Comparison of ENCODE assay signal across 23 mouse cellular contexts in the genomic region with DNA sequence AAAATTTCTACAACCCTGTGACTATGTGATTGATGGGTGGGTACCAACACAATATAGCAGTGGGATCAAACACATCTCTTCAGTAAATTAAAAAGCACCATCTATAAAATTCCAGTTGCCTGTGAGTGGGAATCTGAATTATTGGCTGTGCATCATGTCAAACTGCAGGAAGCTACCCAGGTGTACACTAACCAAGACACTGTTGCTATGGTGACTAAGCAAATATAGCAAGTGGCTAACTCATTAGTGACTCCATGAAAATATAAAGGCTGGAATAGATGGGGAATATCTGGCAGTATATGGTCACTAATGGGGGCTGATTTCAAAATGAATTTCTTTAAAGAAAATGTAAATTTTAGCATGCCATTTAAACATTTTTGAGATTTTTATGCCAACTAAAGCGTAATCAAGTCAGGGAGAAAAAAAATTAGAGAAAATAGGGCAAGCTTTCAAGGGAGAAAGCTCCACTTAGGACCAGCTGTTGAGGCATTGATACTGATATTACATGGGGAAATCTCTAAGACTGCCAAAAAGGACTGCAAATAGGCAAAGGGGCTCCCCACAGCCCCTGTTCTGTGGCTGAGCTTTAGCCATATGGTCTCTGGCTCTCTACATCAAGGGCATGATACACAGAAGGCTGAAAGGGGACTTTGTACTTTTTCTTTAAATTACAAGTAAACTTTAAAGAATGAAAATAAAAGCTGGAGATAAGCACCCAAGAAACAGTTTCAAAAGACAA. TPM values are rescaled to one million over a fixed set of nuclear protein-coding genes. Genes with fewer than 3 reads are reported as not detected.
A peak's percentile ranks its signal among the peaks of the same experiment; 100 is the strongest.
DNase-seq lines count a peak whose midpoint lies in the region; ATAC-seq and TF ChIP-seq lines count a peak whose summit lies in the region.
"Had no signal": no experiment of that assay in that cellular context is flagged by ENCODE, and none has a peak within 500 bp of the region (broad histone marks: within the 10 kb centered on the region; RNA-seq: fewer than 3 reads in every experiment).

No protein-coding gene starts in this region.

- intact Hi-C loops in gastrocnemius, postnatal 36 days (cut with DNase I): no loop called here

- TF ChIP-seq EP300 in liver, postnatal 0 days (IDR thresholded peaks at IDR 0.05; ENCODE audit: low read depth): no peak

- H3K27me3 ChIP-seq in midbrain, embryonic 12.5 days: no peaks in the 10 kb centered on the region
- H3K27me3 ChIP-seq in neural tube, embryonic 15.5 days (replicated peaks): no peaks in the 10 kb centered on the region
- H3K27me3 ChIP-seq in liver, postnatal 0 days (ENCODE audit: insufficient read depth, low read length): no peaks in the 10 kb centered on the region
- H3K27me3 ChIP-seq: CH12.LX; intestine, embryonic 15.5 days; limb, embryonic 12.5 days; liver, embryonic 12.5 days; lung, embryonic 15.5 days had no signal

- peaks cover 14% of the 10 kb centered on the region for H3K4me1 ChIP-seq in midbrain, embryonic 12.5 days
- H3K4me1 ChIP-seq in neural tube, embryonic 15.5 days: peaks cover 3% of the 10 kb centered on the region; the same call in 1 of the 2 replicates
- no peaks in the 10 kb centered on the region for H3K4me1 ChIP-seq in liver, postnatal 0 days (ENCODE audit: insufficient read depth)
- H3K4me1 ChIP-seq: intestine, embryonic 15.5 days; limb, embryonic 12.5 days; liver, embryonic 12.5 days; lung, embryonic 15.5 days had no signal

- H3K4me2 ChIP-seq in midbrain, embryonic 12.5 days (replicated peaks): no peak overlapping the region
- no peak overlapping the region for H3K4me2 ChIP-seq in neural tube, embryonic 15.5 days
- no peak overlapping the region for H3K4me2 ChIP-seq in liver, postnatal 0 days (ENCODE audit: low read depth, low read length)
- H3K4me2 ChIP-seq: intestine, embryonic 15.5 days; limb, embryonic 12.5 days; liver, embryonic 12.5 days; lung, embryonic 15.5 days had no signal

- no peaks in the 10 kb centered on the region for H3K9me3 ChIP-seq in midbrain, embryonic 12.5 days
- H3K9me3 ChIP-seq in neural tube, embryonic 15.5 days (replicated peaks): no peaks in the 10 kb centered on the region
- H3K9me3 ChIP-seq in liver, postnatal 0 days (ENCODE audit: low read length): no peaks in the 10 kb centered on the region
- H3K9me3 ChIP-seq: intestine, embryonic 15.5 days; limb, embryonic 12.5 days; liver, embryonic 12.5 days; lung, embryonic 15.5 days had no signal

- peak; percentile 28 for DNase-seq in heart, adult 11 months
- no peak for DNase-seq in heart, adult 18-20 months
- peak; percentile 29 for DNase-seq in retina, embryonic 14.5 days (ENCODE audit: low spot score)
- DNase-seq in retina, postnatal 1 day: no peak
- no peak for DNase-seq in gastrocnemius, postnatal 36 days
- no peak for DNase-seq in liver, postnatal 0 days
- DNase-seq: adrenal gland, postnatal 25 days; cerebellum, adult 11-12 months; heart, adult 2 months; heart, postnatal 36 days; kidney, adult 9 months; kidney, postnatal 25 days; right cerebral cortex, postnatal 4 days had no signal

- no peak for TF ChIP-seq CTCF in liver, postnatal 0 days (IDR thresholded peaks at IDR 0.05; ENCODE audit: low read depth)

- ATAC-seq in midbrain, embryonic 12.5 days (ENCODE audit: low FRiP score, low read depth): no peak
- ATAC-seq in neural tube, embryonic 15.5 days (ENCODE audit: low FRiP score): peak; percentile 63; the same call in 1 of the 2 replicates
- no peak for ATAC-seq in liver, postnatal 0 days
- ATAC-seq: intestine, embryonic 15.5 days; liver, embryonic 12.5 days had no signal

- H3K9ac ChIP-seq in midbrain, embryonic 12.5 days (replicated peaks): no peak overlapping the region
- H3K9ac ChIP-seq in neural tube, embryonic 15.5 days (replicated peaks): no peak overlapping the region
- H3K9ac ChIP-seq in liver, postnatal 0 days (replicated peaks): no peak overlapping the region
- H3K9ac ChIP-seq: intestine, embryonic 15.5 days; limb, embryonic 12.5 days; liver, embryonic 12.5 days; lung, embryonic 15.5 days had no signal

- peak overlapping the region; percentile 49; the same call in 1 of the 2 replicates for H3K27ac ChIP-seq in midbrain, embryonic 12.5 days (replicated peaks)
- H3K27ac ChIP-seq in neural tube, embryonic 15.5 days (replicated peaks): peak overlapping the region; percentile 46
- no peak overlapping the region for H3K27ac ChIP-seq in liver, postnatal 0 days (ENCODE audit: low read depth)
- H3K27ac ChIP-seq: heart, adult 2 months; intestine, embryonic 15.5 days; limb, embryonic 12.5 days; liver, embryonic 12.5 days; lung, embryonic 15.5 days; macrophage had no signal

- H3K4me3 ChIP-seq in midbrain, embryonic 12.5 days: no peak overlapping the region
- H3K4me3 ChIP-seq in neural tube, embryonic 15.5 days (replicated peaks): no peak overlapping the region
- H3K4me3 ChIP-seq in liver, postnatal 0 days (ENCODE audit: low read depth, low read length): no peak overlapping the region
- H3K4me3 ChIP-seq: heart, adult 2 months; intestine, embryonic 15.5 days; limb, embryonic 12.5 days; liver, embryonic 12.5 days; lung, embryonic 15.5 days had no signal

- no peaks in the 10 kb centered on the region for H3K36me3 ChIP-seq in midbrain, embryonic 12.5 days
- no peaks in the 10 kb centered on the region for H3K36me3 ChIP-seq in neural tube, embryonic 15.5 days
- no peaks in the 10 kb centered on the region for H3K36me3 ChIP-seq in liver, postnatal 0 days (replicated peaks; ENCODE audit: insufficient read depth, low read length)
- H3K36me3 ChIP-seq: intestine, embryonic 15.5 days; limb, embryonic 12.5 days; liver, embryonic 12.5 days; lung, embryonic 15.5 days had no signal

- 74% methylated on average over 1 of the region's 1 CpGs for WGBS in midbrain, embryonic 12.5 days
- 60% methylated on average over 1 of the region's 1 CpGs for WGBS in neural tube, embryonic 15.5 days
- 92% methylated on average over 1 of the region's 1 CpGs for WGBS in liver, postnatal 0 days (ENCODE audit: insufficient replicate concordance)

RNA-seq across cellular contexts. Expression of a gene that starts 31.3 kb away (rescaled TPM):
- not detected for total RNA-seq in heart, adult 18-20 months (2021)
- 2.2 and 2.8 TPM in 2 replicates for polyA plus RNA-seq in midbrain, embryonic 12.5 days (2016; fragmentation: Nextera tagmentation; extraction: Ambion mirVana)
- 10.4 and 10.8 TPM in 2 replicates for polyA plus RNA-seq in neural tube, embryonic 15.5 days (2015; fragmentation: Nextera tagmentation; extraction: Ambion mirVana)
- total RNA-seq in gastrocnemius, postnatal 36 days (2021): not detected
- polyA plus RNA-seq in liver, postnatal 0 days (2015; fragmentation: Nextera tagmentation; extraction: Ambion mirVana): 0.06 and 0.18 TPM in 2 replicates
- total RNA-seq: adrenal gland, postnatal 25 days; CH12.LX; common myeloid progenitor, adult 5-6 weeks; gastrocnemius, adult 8-10 months; heart, adult 2 months; heart, postnatal 36 days had no signal
- polyA plus RNA-seq: heart, adult 2 months; macrophage had no signal

Comparison
In these comparisons a context has a peak if more than half of its experiments do, and no peak if none do; other contexts are left out.
1. DNase-seq: peak in heart, adult 11 months (single experiment) and retina, embryonic 14.5 days (single experiment); none in heart, adult 18-20 months (0 of 2), retina, postnatal 1 day (single experiment), gastrocnemius, postnatal 36 days (0 of 2) and liver, postnatal 0 days (single experiment).